Mouse (Mus musculus) c-Kit-positive CD71-negative TER-119-negative erythroid progenitor cells, embryonic 14.5 days (primary cell): ENCODE results near the gene Msto1.
"Not testable (repeated sequence)": the region's sequence is repeated elsewhere in the genome, so short reads cannot be mapped to it uniquely, and the experiment has no call there.

Experiments used
- DNase-seq: peaks from one replicate; pipeline ENCODE4 v3.0.0-alpha.2; 2013; ENCODE audit warnings: low read depth

Gene Msto1

DNA sequence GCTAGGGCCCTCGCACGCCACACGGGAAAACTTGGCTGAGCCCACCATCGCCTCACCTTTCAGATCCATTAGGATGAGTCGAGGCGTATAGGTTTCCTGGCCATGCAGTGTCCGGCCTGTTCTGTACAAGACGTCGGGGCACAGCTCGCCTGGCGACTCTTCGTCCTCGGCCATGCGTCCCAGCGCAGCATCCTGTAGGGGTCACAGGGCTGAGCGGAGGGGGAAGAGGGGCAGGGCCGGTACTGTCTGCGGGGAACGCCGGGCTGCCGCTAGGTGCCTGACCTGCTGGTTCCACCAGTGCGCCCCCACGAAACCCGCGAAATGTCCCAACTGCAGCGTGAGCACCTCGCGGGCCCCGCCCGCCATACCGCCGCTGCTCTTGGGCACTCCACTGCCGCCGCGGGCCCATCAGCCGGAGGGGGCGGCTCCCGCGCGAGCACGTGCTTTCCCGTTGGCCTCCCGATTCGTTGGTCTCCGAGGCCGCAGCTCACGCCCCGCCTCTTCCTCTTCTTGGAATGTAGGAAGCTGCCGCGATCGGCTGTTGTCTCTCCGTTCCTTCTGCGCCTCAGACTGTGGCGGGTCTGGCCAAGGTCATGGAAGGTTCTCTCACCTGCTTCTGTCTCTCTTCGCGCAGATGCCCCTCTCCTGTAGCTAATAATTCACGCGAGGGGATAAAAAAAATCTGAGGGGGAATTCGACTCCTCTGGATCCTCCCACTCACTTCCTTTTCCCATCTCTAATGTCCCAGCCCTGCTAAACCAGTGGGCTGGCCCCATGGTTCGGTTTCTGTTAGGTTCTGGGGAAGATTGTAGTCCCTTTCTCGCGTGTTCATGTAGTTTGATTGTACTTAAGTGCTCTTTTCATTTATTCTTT lies at the start of gene Msto1:
Gene Msto1 (minus strand): TSS at position 489 of the 873 bp plus-strand sequence.
- peak; percentile 90 for DNase-seq

GRCm38 (mm10) chr3:88963211-88963610 lies 49.4 kb upstream of the Msto1 start:
- not testable (repeated sequence) for DNase-seq

GRCm38 (mm10) chr3:88953736-88954135 lies 39.9 kb upstream of the Msto1 start:
- DNase-seq, result no peak

DNA sequence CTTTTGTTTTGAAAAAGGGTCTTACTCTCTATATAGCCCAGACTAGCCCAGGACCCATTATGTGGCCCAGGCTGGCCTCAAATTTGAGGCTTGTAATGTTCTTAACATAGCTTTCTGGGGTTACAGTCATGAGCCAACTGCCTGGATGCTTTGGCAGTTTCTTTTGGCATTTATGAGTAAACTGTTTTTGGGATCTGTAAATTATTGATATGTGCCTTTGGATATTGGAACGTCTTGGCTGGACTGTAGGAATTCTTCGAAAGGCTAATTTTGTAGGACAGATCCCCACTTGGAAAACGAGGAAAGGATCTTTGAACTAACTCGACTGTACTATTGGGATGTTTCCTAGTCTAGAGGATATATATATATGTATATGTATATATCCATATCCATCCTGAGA lies 39.4 kb upstream of the Msto1 start:
- no peak for DNase-seq

- no peak for DNase-seq
These were observed 37.6 kb upstream of the Msto1 start for GRCm38 (mm10) chr3:88951327-88951800.

DNA sequence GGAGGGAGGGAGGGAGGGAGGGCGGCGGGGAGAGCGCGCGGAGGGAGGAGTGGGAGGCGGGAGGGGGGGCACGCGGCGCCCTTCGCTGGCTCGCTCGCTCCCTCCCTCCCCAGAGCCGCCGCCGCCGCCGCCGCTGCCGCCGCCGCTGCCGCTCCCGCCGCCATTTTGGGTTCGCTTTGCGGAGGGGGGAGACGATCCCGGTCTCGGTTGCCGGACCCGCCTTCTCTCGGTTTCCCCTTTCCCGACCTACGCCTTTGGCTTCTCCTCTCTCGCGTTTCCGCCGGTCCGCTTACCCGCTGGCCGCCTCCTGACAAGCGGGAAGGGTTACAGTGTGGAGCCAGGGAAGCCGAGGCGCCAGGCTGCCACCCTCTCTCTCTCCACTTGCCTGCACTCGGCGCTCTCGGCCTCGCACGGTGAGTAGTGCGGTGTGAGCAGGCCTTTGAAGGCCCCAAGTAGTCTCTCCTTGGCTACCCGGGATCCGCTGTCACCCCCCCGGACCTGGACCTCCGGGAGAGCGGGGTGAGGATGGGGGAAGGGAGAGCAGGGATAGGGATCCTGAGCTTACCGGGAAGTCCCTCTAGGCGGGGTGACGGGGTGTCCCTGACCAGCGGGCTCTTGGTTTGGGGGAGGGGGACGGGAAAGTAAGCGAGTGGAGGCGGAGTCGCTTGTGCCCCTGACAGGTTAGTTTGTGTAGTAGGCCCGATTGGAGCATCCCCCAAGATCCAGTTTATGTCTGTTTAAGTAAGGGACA lies 37.0 kb upstream of the Msto1 start, which contains the start of the genes Ash1l and Dap3:
Gene Ash1l (plus strand): TSS at position 47 of the 751 bp plus-strand sequence.
Gene Dap3 (minus strand): TSS at position 606 of the 751 bp plus-strand sequence.
- peak; percentile 67 for DNase-seq

DNA sequence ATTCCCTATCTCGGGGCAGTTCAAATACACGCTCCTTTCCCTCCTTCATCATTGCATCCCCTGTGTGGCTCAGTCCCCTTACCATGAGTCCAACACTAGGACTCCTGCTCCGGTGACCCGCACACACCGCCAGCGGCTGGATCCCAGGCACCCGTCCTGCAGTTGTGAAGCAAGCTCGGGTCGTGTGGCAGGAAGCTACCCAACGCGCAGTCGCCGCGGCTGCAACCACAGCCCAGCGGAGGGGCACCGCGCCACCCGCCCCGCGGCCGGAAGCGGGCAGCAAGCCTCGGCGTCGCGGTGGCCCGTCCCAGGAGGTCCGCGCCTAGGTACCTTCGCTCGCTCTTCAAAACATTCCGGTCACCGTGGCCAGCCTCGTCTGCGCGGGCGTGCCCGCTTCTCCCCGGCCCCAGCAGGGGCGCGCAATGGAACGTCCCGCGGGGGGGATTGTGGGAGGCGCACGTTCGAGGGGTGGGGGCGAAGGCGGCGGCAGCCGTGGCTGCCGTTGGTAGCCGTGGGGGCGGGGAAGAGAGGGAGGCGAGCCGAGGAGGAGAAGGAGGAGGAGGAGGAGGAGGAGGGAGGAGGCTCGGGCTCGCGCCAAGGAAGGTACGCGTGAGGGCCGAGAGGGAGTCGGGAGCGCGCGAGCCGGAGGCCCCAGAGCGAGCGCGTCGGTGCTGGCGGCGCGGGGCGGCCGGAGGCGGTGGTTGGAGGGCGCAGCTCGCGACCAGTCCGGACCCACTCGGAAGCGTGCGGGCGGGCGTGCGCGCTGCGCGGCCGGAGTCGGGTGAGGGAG lies 36.2 kb upstream of the Msto1 start:
- peak; percentile 62 for DNase-seq

DNA sequence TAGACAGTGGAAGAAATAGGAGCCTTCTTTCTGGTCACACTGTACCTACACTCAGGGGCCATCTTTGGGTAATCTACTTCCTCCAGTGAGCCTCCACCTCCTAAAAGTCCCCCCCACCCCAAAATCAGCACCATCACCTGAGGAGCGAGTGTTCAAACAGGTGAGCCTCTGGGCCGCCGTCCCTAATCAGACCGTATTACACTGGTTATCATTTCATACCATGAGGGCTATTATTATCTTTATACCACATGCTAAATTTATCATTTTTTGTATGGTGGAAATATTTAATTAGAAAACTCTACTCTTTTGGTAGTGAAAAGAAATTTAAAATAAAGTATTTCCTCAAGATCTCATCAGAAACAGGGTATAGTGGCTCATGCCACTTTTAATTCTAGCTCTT lies 30.3 kb upstream of the Msto1 start:
- DNase-seq, result no peak

GRCm38 (mm10) chr3:88942316-88942880 lies 28.6 kb upstream of the Msto1 start:
- no peak for DNase-seq

- peak; percentile 44 for DNase-seq
These were observed 25.9 kb upstream of the Msto1 start for GRCm38 (mm10) chr3:88939749-88940148.

DNA sequence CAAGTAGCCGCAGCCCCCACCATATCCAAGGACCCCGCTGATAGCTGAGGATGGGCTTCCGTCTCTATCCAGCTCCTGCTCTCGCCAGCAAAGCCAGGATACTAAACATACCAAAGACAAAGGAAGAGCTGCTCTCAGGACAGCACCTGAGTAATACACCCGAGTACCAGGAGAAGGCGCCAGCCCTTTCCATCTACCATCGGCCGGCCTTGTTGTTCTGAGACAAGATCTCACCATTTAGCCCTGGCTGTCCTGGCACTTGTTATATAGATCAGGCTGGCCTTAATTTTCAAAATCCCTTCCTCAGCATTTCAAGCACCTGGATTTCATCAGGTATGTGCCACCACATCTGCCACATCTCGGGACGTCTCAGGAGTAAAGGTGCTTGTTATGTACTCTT lies 25.3 kb upstream of the Msto1 start:
- DNase-seq, result no peak

- no peak for DNase-seq
These were observed 15.7 kb upstream of the Msto1 start for GRCm38 (mm10) chr3:88929501-88929900.

DNA sequence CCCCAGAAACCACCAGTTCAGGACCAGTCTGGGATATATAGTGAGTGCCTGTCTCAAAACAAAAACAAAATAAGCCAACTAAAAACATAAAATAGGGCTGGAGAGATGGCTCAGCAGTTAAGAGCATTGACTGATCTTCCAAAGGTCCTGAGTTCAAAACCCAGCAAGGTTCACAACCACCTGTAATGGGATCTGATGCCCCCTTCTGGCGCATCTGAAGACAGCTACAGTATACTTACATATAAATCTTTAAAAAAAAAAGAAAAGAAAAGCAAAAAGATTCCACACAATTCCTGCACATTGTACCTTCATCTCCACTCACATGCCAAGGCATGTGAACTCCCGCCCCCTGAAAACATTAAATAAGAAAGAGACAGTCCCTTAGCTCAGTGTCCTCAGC lies 11.9 kb upstream of the Msto1 start:
- DNase-seq, result no peak

GRCm38 (mm10) chr3:88923989-88924591 lies 10.3 kb upstream of the Msto1 start:
- no peak for DNase-seq

DNA sequence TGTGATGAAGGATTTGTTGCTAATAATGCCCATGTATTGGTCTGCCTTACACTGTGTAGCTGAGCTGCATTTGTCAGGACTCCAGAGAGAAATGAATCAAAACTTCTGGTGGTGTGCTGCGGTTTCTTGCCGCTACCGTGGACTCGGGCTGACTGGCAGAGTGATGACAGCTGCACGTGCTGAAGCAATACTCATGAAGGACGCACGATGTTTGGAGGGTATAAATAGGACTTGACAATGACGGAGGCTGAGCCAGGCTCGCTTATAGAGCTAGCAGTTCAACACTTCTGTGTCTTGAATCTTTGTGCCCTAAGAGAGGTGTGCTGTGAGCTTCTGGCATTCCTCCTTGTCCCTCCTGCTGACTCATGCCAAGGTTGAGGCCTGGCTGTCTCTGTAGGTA lies 7.6 kb upstream of the Msto1 start:
- DNase-seq, result no peak

DNA sequence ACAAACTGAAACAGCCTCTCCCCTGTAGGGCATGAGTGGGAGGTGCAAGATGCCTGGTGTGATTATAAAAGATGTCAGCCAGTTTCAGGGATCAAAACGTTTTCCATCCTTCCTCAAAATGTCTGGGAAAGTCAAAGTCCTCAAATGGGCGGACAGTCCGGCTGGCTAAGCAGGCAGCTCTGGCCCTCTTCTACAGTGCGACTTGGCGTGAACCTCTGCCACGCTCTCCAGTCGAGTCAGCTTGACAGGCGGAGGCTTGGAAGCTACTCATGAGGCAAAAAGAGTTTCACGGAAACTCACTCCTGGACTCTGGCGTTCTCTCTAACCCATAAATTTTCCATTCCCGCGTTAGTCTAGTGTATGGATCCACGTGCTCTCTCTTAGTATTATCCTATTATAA lies 5.2 kb upstream of the Msto1 start:
- no peak for DNase-seq

- no peak for DNase-seq
These were observed 598 bp upstream of the Msto1 start for GRCm38 (mm10) chr3:88914384-88914810.

GRCm38 (mm10) chr3:88912585-88912984 lies 1.2 kb downstream of the Msto1 start:
- DNase-seq, result no peak

DNA sequence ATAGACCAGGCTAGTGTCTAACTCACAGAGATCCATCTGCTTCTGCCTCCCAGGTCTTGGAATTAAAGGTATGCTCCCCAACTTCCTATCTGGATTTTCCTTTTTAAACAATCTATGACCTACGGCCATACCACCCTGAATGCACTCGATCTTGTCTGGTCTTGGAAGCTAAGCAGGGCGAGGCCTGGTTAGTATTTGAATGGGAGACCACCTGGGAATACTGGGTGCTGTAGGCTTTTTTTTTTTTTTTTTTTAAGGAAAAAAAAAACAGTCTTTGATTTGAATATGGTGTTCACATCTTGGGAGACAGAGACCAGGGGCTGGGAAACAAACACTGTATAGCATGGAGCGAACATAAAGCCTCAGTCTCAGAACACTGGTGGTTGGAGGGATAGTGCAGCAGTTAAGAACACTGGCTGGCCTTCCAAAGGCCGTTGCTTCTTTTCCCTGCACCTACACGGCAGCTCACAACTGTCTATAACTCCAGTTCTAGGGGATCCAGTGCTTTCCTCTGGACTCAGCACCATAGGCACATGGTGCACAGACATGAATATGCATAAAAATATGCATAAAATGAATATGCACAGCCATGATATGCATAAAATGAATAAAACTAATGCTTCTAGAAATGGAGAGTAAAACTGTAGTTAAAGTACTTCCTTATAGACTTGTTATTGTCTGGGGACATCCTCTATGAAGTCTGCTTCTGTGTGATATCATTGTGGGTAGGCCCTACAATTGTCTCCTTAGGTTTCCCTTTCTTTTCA lies 7.2 kb downstream of the Msto1 start:
- DNase-seq, result no peak

DNA sequence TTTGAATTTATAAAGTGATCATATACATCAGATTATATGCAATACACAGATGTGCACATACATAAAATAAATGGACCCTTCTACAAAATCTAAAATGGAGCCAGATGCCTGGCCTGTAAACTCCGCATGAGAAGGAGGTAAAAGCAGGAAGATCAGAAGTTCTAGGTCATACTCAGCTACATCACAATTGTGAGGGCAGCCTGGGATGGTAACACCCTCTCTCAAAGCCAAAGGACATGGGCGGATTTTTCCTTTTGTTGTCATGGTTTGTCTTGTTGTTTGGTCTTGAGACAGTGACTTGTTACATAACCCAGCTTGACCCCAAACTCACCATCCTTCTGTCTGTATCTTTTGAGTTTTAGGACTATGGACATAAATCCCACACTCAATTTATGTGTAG lies 8.1 kb downstream of the Msto1 start:
- DNase-seq, result no peak

- no peak for DNase-seq
These were observed 8.6 kb downstream of the Msto1 start for GRCm38 (mm10) chr3:88905209-88905608.
